Mouse (Mus musculus): ENCODE data around the gene Tmem220. TPM values are rescaled to one million over a fixed set of nuclear protein-coding genes. Genes with fewer than 3 reads are reported as not detected.

The Tmem220 gene
- total and polyA plus RNA-seq, 3 experiments: 0.30 to 1.6 (median 0.36) TPM

DNA sequence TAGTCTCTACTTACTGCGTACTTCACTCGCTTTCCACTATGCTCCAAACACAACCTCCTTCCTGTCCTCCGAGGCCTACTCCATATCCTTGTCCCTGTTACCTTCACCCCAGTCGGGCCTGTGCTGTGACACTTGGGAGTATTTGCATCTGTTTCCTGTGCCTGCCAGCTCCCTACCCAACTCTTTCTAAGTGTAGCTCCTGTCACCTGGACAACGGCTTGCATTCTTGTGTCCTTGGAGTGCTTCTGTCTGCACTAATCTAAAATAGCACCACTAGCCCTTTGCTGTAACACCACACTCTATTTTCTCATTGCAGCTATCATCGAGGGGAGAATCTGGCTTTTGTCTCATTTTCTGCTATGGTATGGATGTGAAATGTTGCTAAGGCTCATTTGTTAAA, 15.5 kb downstream of the Tmem220 start:
- H3K4me2 ChIP-seq (ENCODE audit: insufficient read depth, low read depth, poor library complexity, severe bottlenecking): no peak overlapping the region
- no peaks in the 10 kb centered on the region for H3K79me2 ChIP-seq (replicated peaks; ENCODE audit: control insufficient read depth, extremely low read depth, insufficient read depth, poor library complexity, severe bottlenecking)
- H3K36me3 ChIP-seq (replicated peaks in 1 of 2; ENCODE audit: control insufficient read depth in 1 of 2, insufficient read depth in 1 of 2, low read length in 1 of 2): peaks cover 48 to 85% of the 10 kb centered on the region in 2 experiments
- peaks cover 4% of the 10 kb centered on the region for H3K9me3 ChIP-seq (replicated peaks; ENCODE audit: low read length)
- no peak overlapping the region for H3K9ac ChIP-seq (ENCODE audit: insufficient read depth, low read depth)
- TF ChIP-seq USF1 (IDR thresholded peaks at IDR 0.05; ENCODE audit: low read depth, low read length) (no peak), MXI1 (IDR thresholded peaks at IDR 0.05; ENCODE audit: low read depth, low read length) (no peak), TCF12 (IDR thresholded peaks at IDR 0.05; ENCODE audit: low read depth, low read length) (no peak), ZMIZ1 (IDR thresholded peaks at IDR 0.05; ENCODE audit: low read depth, low read length) (no peak), USF2 (conservative IDR thresholded peaks at IDR 0.05; ENCODE audit: low read depth, low read length) (no peak), POLR2A (IDR thresholded peaks at IDR 0.05; ENCODE audit: low read depth, low read length) (no peak), EP300 (IDR thresholded peaks at IDR 0.05; ENCODE audit: low read length) (no peak), IRF4 (IDR thresholded peaks at IDR 0.05; ENCODE audit: low read depth, low read length) (no peak), POLR2AphosphoS2 (IDR thresholded peaks at IDR 0.05; ENCODE audit: low read depth, low read length) (no peak), BHLHE40 (IDR thresholded peaks at IDR 0.05; ENCODE audit: low read depth, low read length) (no peak), NRF1 (IDR thresholded peaks at IDR 0.05; ENCODE audit: low read depth, low read length) (no peak), JUN (IDR thresholded peaks at IDR 0.05; ENCODE audit: insufficient read depth, low read depth, low read length) (no peak), MAZ (IDR thresholded peaks at IDR 0.05; ENCODE audit: low read depth, low read length) (no peak), ZNF384 (IDR thresholded peaks at IDR 0.05; ENCODE audit: low read depth, low read length) (no peak), MEF2A (IDR thresholded peaks at IDR 0.05; ENCODE audit: borderline replicate concordance, low read depth, low read length) (no peak), PAX5 (IDR thresholded peaks at IDR 0.05; ENCODE audit: low read length) (no peak), ZC3H11A (IDR thresholded peaks at IDR 0.05; ENCODE audit: low read depth, low read length) (no peak), ZKSCAN1 (IDR thresholded peaks at IDR 0.05; ENCODE audit: borderline replicate concordance, low read depth, low read length) (no peak), RCOR1 (conservative IDR thresholded peaks at IDR 0.05; ENCODE audit: low read depth, low read length) (no peak), MYC (IDR thresholded peaks at IDR 0.05; ENCODE audit: low read depth, low read length) (no peak)
- no peak for DNase-seq (ENCODE audit: extremely low read depth)
- H3K27me3 ChIP-seq (replicated peaks): no peaks in the 10 kb centered on the region
- dilution Hi-C loops (cut with MboI; ENCODE audit: extremely low pct_ligation_motif_present, extremely low pct_unique_long_range_greater_than_20kb, low sequenced_read_pairs): no loop called here
- H3K4me1 ChIP-seq (ENCODE audit: control insufficient read depth in 1 of 2, insufficient read depth in 2 of 2): peaks cover 0 to 9% of the 10 kb centered on the region in 2 experiments; a peak in 1 of 4 replicates
- in situ Hi-C loops (cut with MboI; ENCODE audit: low pct_ligation_motif_present, low pct_unique_long_range_greater_than_20kb, low sequenced_read_pairs): no loop called here
- no peak overlapping the region for H3K4me3 ChIP-seq (replicated peaks in 1 of 3; ENCODE audit: low read depth in 2 of 3, low read length in 2 of 3, poor library complexity in 1 of 3)
- no peak overlapping the region for H3K27ac ChIP-seq (ENCODE audit: insufficient read depth, low read depth)

DNA sequence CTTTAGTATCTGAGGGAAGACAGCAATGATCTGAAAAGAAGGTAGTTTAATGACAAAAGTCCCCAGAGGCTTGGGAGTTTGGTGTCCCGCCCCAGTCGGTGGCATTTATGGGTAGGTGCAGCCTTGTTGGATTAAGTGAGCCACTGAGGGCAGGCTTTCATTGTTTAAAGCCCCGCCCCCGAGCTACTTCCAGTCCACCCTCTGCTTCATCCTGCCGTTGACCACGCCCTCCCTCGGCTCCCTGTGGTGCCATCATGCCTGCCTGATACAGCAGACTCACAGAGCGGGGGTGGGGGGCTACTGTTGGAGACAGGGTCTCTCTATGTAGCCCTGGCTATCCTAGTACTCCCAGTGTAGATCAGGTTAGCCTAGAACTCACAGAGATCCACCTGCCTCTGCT, 18.1 kb downstream of the Tmem220 start:
- Histone ChIP-seq H3K4me2 (ENCODE audit: insufficient read depth, low read depth, poor library complexity, severe bottlenecking) (no peak overlapping the region), H3K79me2 (replicated peaks; ENCODE audit: control insufficient read depth, extremely low read depth, insufficient read depth, poor library complexity, severe bottlenecking) (peaks cover 9% of the 10 kb centered on the region), H3K27ac (ENCODE audit: insufficient read depth, low read depth) (no peak overlapping the region), H3K4me1 (ENCODE audit: control insufficient read depth in 1 of 2, insufficient read depth in 2 of 2) (peaks cover 6 to 21% of the 10 kb centered on the region in 2 experiments; a peak in 3 of 4 replicates), H3K9me3 (replicated peaks; ENCODE audit: low read length) (peaks cover 4% of the 10 kb centered on the region), H3K36me3 (replicated peaks in 1 of 2; ENCODE audit: control insufficient read depth in 1 of 2, insufficient read depth in 1 of 2, low read length in 1 of 2) (peaks cover 46 to 87% of the 10 kb centered on the region in 2 experiments), H3K9ac (ENCODE audit: insufficient read depth, low read depth) (no peak overlapping the region), H3K27me3 (replicated peaks) (no peaks in the 10 kb centered on the region), H3K4me3 (replicated peaks in 1 of 3; ENCODE audit: low read depth in 2 of 3, low read length in 2 of 3, poor library complexity in 1 of 3) (no peak overlapping the region)
- dilution Hi-C loops (cut with MboI; ENCODE audit: extremely low pct_ligation_motif_present, extremely low pct_unique_long_range_greater_than_20kb, low sequenced_read_pairs) (no loop called here), in situ Hi-C loops (cut with MboI; ENCODE audit: low pct_ligation_motif_present, low pct_unique_long_range_greater_than_20kb, low sequenced_read_pairs) (no loop called here)
- DNase-seq (ENCODE audit: extremely low read depth): no peak
- no peak for TF ChIP-seq ZNF384 (IDR thresholded peaks at IDR 0.05; ENCODE audit: low read depth, low read length)
- TF ChIP-seq GABPA (IDR thresholded peaks at IDR 0.05; ENCODE audit: insufficient replicate concordance, low read depth, low read length): no peak
- no peak for TF ChIP-seq POLR2AphosphoS2 (IDR thresholded peaks at IDR 0.05; ENCODE audit: low read depth, low read length)
- no peak for TF ChIP-seq POLR2A (IDR thresholded peaks at IDR 0.05; ENCODE audit: low read depth, low read length)
- TF ChIP-seq ZKSCAN1 (IDR thresholded peaks at IDR 0.05; ENCODE audit: borderline replicate concordance, low read depth, low read length): no peak
- no peak for TF ChIP-seq UBTF (IDR thresholded peaks at IDR 0.05; ENCODE audit: low read depth, low read length)
- TF ChIP-seq HCFC1 (IDR thresholded peaks at IDR 0.05; ENCODE audit: low read depth, low read length): no peak
- TF ChIP-seq SMC3 (IDR thresholded peaks at IDR 0.05; ENCODE audit: low read depth, low read length): no peak
- no peak for TF ChIP-seq NRF1 (IDR thresholded peaks at IDR 0.05; ENCODE audit: low read depth, low read length)
- TF ChIP-seq MEF2A (IDR thresholded peaks at IDR 0.05; ENCODE audit: borderline replicate concordance, low read depth, low read length): no peak
- no peak for TF ChIP-seq ZMIZ1 (IDR thresholded peaks at IDR 0.05; ENCODE audit: low read depth, low read length)
- TF ChIP-seq PAX5 (IDR thresholded peaks at IDR 0.05; ENCODE audit: low read length): no peak
- no peak for TF ChIP-seq CHD1 (IDR thresholded peaks at IDR 0.05; ENCODE audit: low read depth, low read length)
- no peak for TF ChIP-seq USF2 (conservative IDR thresholded peaks at IDR 0.05; ENCODE audit: low read depth, low read length)
- no peak for TF ChIP-seq KAT2A (IDR thresholded peaks at IDR 0.05; ENCODE audit: insufficient replicate concordance, low read length)
- no peak for TF ChIP-seq MAFK (IDR thresholded peaks at IDR 0.05; ENCODE audit: insufficient replicate concordance, low read length)
- no peak for TF ChIP-seq JUN (IDR thresholded peaks at IDR 0.05; ENCODE audit: insufficient read depth, low read depth, low read length)
- TF ChIP-seq ZC3H11A (IDR thresholded peaks at IDR 0.05; ENCODE audit: low read depth, low read length): no peak

Data from CH12.LX (cell line).